Mouse (Mus musculus) stomach, postnatal 0 days (tissue): ENCODE results near the gene Zbtb25. TPM values are rescaled to one million over a fixed set of nuclear protein-coding genes. Genes with fewer than 3 reads are reported as not detected.

Experiments used
- ATAC-seq: fragments of 200-750 bp; cut with Nextera tagmentation; 2 replicates; pipeline ENCODE4 v1.8.0; 2017; ENCODE audit not compliant: low FRiP score, low TSS enrichment
- DNase-seq: peaks from one replicate; pipeline ENCODE4 v3.0.0-alpha.2; 2016; ENCODE audit warnings: low spot score
- H3K27ac ChIP-seq: fragments of 300-500 bp; sonication (generic); replicated peaks from 2 replicates; pipeline ENCODE4 v1.5.1; 2014; ENCODE audit warnings: mild to moderate bottlenecking, control low read depth
- H3K27me3 ChIP-seq: fragments of 300-500 bp; sonication (generic); 2 replicates; pipeline ENCODE4 v1.6.1; 2014; ENCODE audit warnings: low read length; ENCODE audit not compliant: control insufficient read depth, insufficient read depth
- H3K36me3 ChIP-seq: fragments of 300-500 bp; sonication (generic); 2 replicates; pipeline ENCODE4 v1.6.1; 2014; ENCODE audit warnings: low read length, mixed read lengths; ENCODE audit not compliant: control insufficient read depth, insufficient read depth
- H3K4me1 ChIP-seq: fragments of 300-500 bp; sonication (generic); replicated peaks from 2 replicates; pipeline ENCODE4 v1.6.1; 2014; ENCODE audit warnings: antibody characterized with exemption; ENCODE audit not compliant: control insufficient read depth, insufficient read depth
- H3K4me2 ChIP-seq: fragments of 300-500 bp; sonication (generic); replicated peaks from 2 replicates; pipeline ENCODE4 v1.6.1; 2014; ENCODE audit warnings: low read depth, mild to moderate bottlenecking, control low read depth, moderate library complexity
- H3K4me3 ChIP-seq: fragments of 300-500 bp; sonication (generic); 2 replicates; pipeline ENCODE4 v1.5.1; 2014; ENCODE audit warnings: low read depth, low read length, control low read depth
- H3K9ac ChIP-seq: fragments of 300-500 bp; sonication (generic); 2 replicates; pipeline ENCODE4 v1.6.1; 2014; ENCODE audit warnings: mild to moderate bottlenecking, low read length, control low read depth, mixed read lengths
- H3K9me3 ChIP-seq: fragments of 300-500 bp; sonication (generic); 2 replicates; pipeline ENCODE4 v1.6.1; 2016; ENCODE audit warnings: low read length; ENCODE audit not compliant: control insufficient read depth
- CTCF ChIP-seq: IDR thresholded peaks from 2 replicates; pipeline ENCODE4 v1.5.1; 2016; ENCODE audit warnings: antibody characterized with exemption, low read depth, mild to moderate bottlenecking, moderate library complexity
- EP300 ChIP-seq: optimal IDR thresholded peaks from 2 replicates; pipeline ENCODE3; 2016; ENCODE audit warnings: antibody characterized with exemption
- WGBS: fragments of 180-500 bp; shearing (Covaris S2); extraction: QIAGEN DNeasy Blood & Tissue Kit; methylation state at CpG from one replicate; pipeline ENCODE4 v1.1.7; 2014; 5-methylcytosine and 5-hydroxymethylcytosine counted together
- polyA plus RNA-seq: library from polyadenylated mRNA; unstranded; fragments of >200 nt; fragmentation: Nextera tagmentation; extraction: Ambion mirVana; gene quantifications from 2 replicates; pipeline ENCODE4 v1.2.1, GENCODE M21; 2015

The Zbtb25 gene
- polyA plus RNA-seq, 1 experiment from 2014 or later, result 7.4 TPM

DNA sequence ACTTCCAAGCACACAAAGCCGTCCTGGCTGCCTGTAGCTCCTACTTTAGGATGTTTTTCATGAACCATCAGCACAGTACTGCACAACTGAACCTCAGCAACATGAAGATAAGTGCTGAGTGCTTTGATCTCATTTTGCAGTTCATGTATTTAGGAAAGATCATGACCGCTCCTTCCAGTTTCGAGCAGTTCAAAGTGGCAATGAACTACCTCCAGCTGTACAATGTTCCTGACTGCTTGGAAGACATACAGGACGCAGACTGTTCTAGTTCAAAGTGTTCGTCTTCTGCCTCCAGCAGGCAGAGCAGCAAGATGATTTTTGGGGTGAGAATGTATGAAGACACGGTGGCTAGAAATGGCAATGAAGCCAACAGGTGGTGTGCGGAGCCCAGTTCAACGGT is 15.9 kb upstream of the Zbtb25 start:
- Histone ChIP-seq H3K4me3 (no peak overlapping the region), H3K9ac (no peak overlapping the region), H3K27me3 (no peaks in the 10 kb centered on the region), H3K9me3 (no peaks in the 10 kb centered on the region), H3K27ac (no peak overlapping the region), H3K36me3 (peaks cover 9% of the 10 kb centered on the region), H3K4me2 (no peak overlapping the region), H3K4me1 (no peaks in the 10 kb centered on the region)
- ATAC-seq, result no peak
- WGBS, result 92% methylated on average over 8 of the region's 8 CpGs
- no peak for DNase-seq
- TF ChIP-seq EP300 (no peak), CTCF (no peak)

DNA sequence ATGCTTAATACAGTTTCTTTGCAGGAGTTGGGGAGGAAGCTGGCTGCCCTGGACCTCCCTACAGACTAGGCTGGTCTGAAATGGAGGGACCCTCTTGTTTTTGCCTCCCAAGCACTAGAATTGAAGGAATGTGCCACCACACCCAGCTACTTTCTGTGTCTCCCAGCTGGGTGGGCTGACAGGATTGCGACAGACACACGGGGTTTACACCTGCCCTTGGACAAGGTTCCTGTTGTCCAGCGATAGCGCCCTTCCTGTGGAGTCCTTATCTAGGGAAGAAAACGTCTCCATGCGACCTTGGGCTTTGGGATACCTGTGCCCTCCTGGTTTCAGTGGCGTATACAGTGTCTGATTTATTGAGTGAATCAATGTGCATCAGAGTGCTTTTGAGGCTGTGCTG is 10.7 kb upstream of the Zbtb25 start:
- DNase-seq, result no peak
- no peak overlapping the region for H3K27ac ChIP-seq
- no peak for ATAC-seq
- no peak overlapping the region for H3K4me2 ChIP-seq
- no peaks in the 10 kb centered on the region for H3K36me3 ChIP-seq
- TF ChIP-seq EP300 (no peak), CTCF (no peak)
- no peaks in the 10 kb centered on the region for H3K27me3 ChIP-seq
- H3K4me3 ChIP-seq, result no peak overlapping the region
- H3K9me3 ChIP-seq, result no peaks in the 10 kb centered on the region
- H3K4me1 ChIP-seq, result no peaks in the 10 kb centered on the region
- WGBS, result 70% methylated on average over 7 of the region's 7 CpGs
- no peak overlapping the region for H3K9ac ChIP-seq

GRCm38 (mm10) chr12:76378556-76378955 is 9.2 kb upstream of the Zbtb25 start:
- WGBS, result 78% methylated on average over 5 of the region's 5 CpGs
- H3K9me3 ChIP-seq, result no peaks in the 10 kb centered on the region

DNA sequence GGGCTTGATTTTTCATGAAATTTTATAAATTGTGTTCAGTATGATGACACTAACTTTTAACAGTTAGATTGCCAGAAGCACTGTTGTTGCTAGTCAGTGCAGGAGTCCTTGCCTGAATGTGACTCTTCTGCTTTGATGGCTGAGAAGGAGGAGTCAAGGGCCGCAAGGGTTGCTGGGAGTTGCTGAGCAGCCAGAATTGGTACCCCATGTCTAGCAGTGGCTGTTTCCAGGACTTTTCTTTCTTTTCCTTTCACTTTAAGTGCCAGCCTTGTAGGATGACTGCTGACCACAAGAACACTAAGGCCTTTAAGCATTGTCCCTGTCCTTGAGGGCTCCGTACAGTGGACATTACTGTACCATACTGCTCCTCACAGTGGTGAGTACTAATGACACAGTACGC is 8.3 kb upstream of the Zbtb25 start:
- DNase-seq (no peak), ATAC-seq (no peak)
- no peaks in the 10 kb centered on the region for H3K4me1 ChIP-seq
- H3K4me3 ChIP-seq, result no peak overlapping the region
- no peaks in the 10 kb centered on the region for H3K9me3 ChIP-seq
- no peak overlapping the region for H3K4me2 ChIP-seq
- no peaks in the 10 kb centered on the region for H3K27me3 ChIP-seq
- no peaks in the 10 kb centered on the region for H3K36me3 ChIP-seq
- no peak overlapping the region for H3K27ac ChIP-seq
- 83% methylated on average over 3 of the region's 3 CpGs for WGBS
- TF ChIP-seq CTCF (no peak), EP300 (no peak)
- no peak overlapping the region for H3K9ac ChIP-seq

More at GRCm38 (mm10) chr12:76378556-76378955, 9.2 kb upstream of the Zbtb25 start:
- TF ChIP-seq EP300, result no peak
- TF ChIP-seq CTCF, result no peak
- H3K36me3 ChIP-seq, result no peaks in the 10 kb centered on the region
- no peak for ATAC-seq
- H3K4me3 ChIP-seq, result no peak overlapping the region
- H3K27ac ChIP-seq, result no peak overlapping the region
- no peak overlapping the region for H3K4me2 ChIP-seq
- DNase-seq, result no peak
- no peaks in the 10 kb centered on the region for H3K4me1 ChIP-seq
- no peaks in the 10 kb centered on the region for H3K27me3 ChIP-seq
- H3K9ac ChIP-seq, result no peak overlapping the region

DNA sequence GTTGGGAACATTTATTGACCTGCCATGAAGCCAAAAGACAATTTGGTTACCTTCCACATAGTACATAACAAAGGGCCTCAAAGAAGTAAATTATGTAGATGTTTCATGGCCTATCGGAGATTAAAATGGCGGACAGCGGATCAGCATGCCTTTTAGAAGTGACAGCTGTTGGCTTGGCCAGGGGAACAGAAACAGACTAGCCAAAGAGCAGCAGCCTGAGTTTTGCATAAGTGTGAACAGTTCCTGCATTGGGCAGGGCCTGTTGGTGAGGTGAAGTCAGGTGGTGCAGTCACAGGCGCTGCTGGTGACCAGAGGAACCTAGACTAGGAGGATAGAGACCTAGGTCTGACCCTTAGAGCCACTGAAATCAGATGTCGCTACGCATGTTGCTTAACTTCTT is 7.7 kb upstream of the Zbtb25 start:
- no peaks in the 10 kb centered on the region for H3K4me1 ChIP-seq
- H3K9me3 ChIP-seq, result no peaks in the 10 kb centered on the region
- no peaks in the 10 kb centered on the region for H3K36me3 ChIP-seq
- DNase-seq (no peak), ATAC-seq (no peak)
- no peak overlapping the region for H3K9ac ChIP-seq
- 90% methylated on average over 6 of the region's 6 CpGs for WGBS
- H3K27ac ChIP-seq, result no peak overlapping the region
- TF ChIP-seq CTCF (no peak), EP300 (no peak)
- no peak overlapping the region for H3K4me2 ChIP-seq
- no peak overlapping the region for H3K4me3 ChIP-seq
- no peaks in the 10 kb centered on the region for H3K27me3 ChIP-seq

DNA sequence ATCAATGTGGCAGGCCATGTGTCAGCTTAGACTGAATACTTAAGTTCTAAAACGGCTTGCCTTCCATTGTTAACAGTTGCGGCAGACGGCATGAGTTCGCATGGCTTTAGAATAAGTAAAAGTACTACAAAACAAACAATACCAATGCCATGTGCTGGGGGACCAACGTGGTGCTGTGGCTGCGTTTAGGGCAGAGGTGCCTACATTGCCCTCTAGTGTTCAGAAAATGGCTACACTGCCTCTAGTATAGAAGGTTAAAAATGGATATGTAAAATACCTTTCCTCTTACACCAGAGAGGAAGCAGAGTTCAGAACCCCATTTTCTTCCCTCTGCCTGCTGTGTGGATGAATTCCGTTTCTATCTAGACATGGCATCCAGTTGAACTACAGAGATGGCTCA is 7.2 kb upstream of the Zbtb25 start:
- DNase-seq, result peak; percentile 37
- TF ChIP-seq EP300 (no peak), CTCF (peak; percentile 77)
- no peaks in the 10 kb centered on the region for H3K27me3 ChIP-seq
- H3K36me3 ChIP-seq, result no peaks in the 10 kb centered on the region
- no peak overlapping the region for H3K4me2 ChIP-seq
- H3K9me3 ChIP-seq, result no peaks in the 10 kb centered on the region
- no peak overlapping the region for H3K4me3 ChIP-seq
- 44% methylated on average over 7 of the region's 7 CpGs for WGBS
- no peak overlapping the region for H3K9ac ChIP-seq
- H3K4me1 ChIP-seq, result no peaks in the 10 kb centered on the region
- no peak overlapping the region for H3K27ac ChIP-seq
- peak; percentile 47; the same call in 1 of the 2 replicates for ATAC-seq
